Mouse (Mus musculus): ENCODE measurements around the gene Fn1. TPM values are rescaled to one million over a fixed set of nuclear protein-coding genes. Genes with fewer than 3 reads are reported as not detected.

Fn1 gene
- polyA plus RNA-seq (2012; fragmentation: generic; extraction: Trizol), result 100 to 1,000 TPM in 1 of 2 experiments, 10 to 100 TPM in 1; 33.4 to 769 TPM

DNA sequence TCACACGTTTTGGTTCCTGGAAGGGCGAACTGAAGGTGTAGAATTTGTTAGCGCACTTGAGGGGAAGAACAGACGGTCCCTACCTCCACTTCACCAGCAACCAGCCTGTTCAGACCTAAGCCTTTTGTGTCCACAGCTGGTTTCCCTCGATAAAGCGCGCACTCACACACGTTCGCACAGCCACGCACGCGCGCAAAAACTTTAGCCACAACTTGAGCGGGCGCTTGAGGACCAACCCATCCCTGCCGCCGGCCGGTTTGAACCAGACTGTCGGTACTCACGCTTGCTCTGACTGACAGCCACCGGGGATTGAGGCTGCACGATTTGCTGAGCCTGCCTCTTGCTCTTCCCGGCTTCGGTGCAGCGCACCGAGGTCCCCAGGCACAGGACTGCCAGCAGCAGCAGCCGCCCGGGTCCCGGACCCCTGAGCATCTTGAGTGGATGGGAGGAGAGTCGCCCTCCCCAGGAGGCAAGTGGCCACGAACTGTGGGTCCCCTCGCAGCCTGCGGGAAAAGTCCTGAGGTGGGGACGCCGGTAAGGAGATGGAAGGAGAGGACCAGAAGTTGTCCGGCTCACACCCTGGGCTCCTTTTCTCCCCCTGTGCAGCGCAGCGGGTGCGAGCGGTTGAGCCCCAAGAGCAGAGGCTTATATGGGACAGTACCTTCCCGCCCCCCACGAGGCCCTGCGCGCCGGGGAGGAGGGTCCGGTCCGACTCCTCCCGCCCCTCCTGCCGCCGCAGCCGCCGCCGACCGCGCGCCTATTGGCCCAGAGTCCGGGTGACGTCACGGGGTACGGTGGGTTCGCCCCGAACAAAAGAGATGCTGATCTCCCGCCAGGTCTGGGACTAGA is at the start of gene Fn1:
TSS of gene Fn1 (minus strand) at position 650 of the 849 bp plus-strand sequence.

DNA sequence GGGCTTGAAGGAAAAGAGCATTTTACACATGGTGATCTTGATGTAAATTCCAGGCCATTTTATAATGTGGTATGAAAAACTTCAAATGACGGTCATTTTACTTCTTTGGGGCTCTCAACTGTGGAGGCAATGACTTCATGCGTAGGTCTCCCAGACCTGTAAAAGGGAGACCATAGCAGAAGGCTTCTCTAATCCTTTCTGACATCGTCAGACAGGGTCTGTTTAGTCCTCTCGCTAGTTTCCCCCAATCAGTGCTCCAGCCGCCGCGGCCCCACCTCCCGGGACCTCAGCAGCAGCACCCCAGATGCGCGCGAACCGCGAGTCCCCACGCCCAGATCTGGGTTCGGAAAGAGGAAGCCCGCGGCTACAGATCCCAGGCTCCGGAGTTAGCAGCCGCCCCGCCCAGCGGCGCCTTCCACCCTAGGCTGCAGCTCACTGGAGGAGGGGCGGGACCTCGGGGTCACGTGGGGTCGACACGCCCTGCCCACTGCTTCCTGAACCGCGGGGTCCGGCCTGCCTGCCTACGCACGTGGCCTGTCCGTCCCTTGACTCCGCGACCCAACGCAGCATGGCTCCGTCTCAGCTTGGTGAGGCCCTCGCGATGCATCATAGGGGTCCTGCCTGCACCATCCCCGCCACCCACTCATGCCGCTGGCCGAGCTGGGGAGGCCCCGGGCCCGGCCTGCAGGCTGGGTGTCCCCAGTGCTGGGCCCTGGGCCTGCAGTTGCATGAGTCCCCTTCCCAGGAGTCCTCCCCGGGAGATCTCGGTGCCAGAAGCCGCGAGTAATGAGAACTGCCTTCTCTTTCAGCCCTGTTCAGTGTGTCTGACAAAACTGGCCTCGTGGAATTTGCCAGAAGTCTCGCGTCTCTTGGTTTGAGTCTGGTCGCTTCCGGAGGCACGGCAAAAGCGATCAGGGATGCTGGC is 96.0 kb downstream of the Fn1 start, which contains the start of gene Atic:
TSS of gene Atic (plus strand) at position 463 of the 925 bp plus-strand sequence.

Other genes starting within 250 kb of the Fn1 start
- gene Abca12, start 238.3 kb downstream of the Fn1 start, polyA plus RNA-seq (2012; fragmentation: generic; extraction: Trizol), result not detected
- 10 to 100 TPM; 45.8 to 74.8 TPM for gene Atic, start 96.0 kb downstream of the Fn1 start, polyA plus RNA-seq (2012; fragmentation: generic; extraction: Trizol)